In the genomic region with DNA sequence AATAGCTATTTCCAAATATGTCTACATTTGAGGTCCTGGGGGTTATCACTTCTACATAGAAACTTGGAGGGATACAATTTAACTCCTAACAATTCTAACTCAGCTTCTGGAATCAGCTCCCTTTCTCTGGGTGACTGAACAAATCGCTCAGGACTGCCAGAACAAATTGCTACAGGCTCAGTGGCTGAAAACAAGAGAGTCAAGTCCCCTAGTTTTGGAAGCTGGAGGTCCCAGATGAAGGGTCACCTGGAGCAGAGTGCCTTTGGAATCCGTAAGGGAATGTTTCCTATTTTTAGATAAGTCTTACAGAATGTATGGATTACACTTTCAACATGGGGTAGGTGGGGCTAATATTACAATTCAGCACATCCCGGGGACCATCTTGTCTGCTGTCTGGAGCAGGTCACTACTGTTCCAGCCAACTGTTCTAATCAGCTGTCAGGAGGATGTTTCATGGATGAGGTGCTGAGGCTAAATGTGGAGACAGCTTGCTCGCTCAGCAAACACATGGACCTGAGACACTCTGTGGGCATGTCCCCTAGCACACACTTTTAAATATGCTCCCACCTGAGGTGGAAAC, we compare ENCODE assay signal across 18 mouse cellular contexts.
DNase-seq lines count a peak whose midpoint lies in the region; ATAC-seq lines count a peak whose summit lies in the region.
"Had no signal": no experiment of that assay in that cellular context is flagged by ENCODE, and none has a peak within 500 bp of the region (broad histone marks: within the 10 kb centered on the region; RNA-seq: fewer than 3 reads in every experiment).

No protein-coding gene starts in this region.

- peaks cover 22% of the 10 kb centered on the region for H3K4me1 ChIP-seq in heart, embryonic 15.5 days (replicated peaks)
- H3K4me1 ChIP-seq in heart, embryonic 12.5 days (replicated peaks), result peaks cover 14% of the 10 kb centered on the region
- H3K4me1 ChIP-seq in limb, embryonic 10.5 days, result 0 out of 2 replicates have a peak, but pooled peaks cover 4% of the 10 kb centered on the region
- H3K4me1 ChIP-seq: stomach, embryonic 15.5 days had no signal

- DNase-seq in cerebellum, postnatal 10 days, result peak; percentile 57 to 61
- DNase-seq in cerebellum, postnatal 25 days, result no peak
- DNase-seq in left cerebral cortex, postnatal 4 days, result peak; percentile 40
- no peak for DNase-seq in left cerebral cortex, postnatal 10 days (ENCODE audit: extremely low spot score in 1 of 2, low spot score in 2 of 2)
- DNase-seq in limb, embryonic 10.5 days (ENCODE audit: low spot score), result peak; percentile 16
- DNase-seq in adrenal gland, adult (ENCODE audit: inconsistent age in 2 of 2, low spot score in 1 of 2), result no peak
- DNase-seq: adrenal gland, postnatal 10 days; cerebellum, adult 9-11 months; embryo, embryonic 11 days; gastrocnemius, adult 2 months; lung, adult 2 months; lung, postnatal 4 days; thymus, adult 2 months had no signal

- ATAC-seq in heart, embryonic 15.5 days (replicated peaks; ENCODE audit: insufficient number of reproducible peaks, insufficient read depth, low FRiP score, low read depth), result 0 out of 2 replicates have a peak, but pooled peaks have one; percentile 3
- no peak for ATAC-seq in heart, embryonic 12.5 days (ENCODE audit: insufficient number of reproducible peaks, low FRiP score)
- ATAC-seq: intestine, embryonic 15.5 days; Patski had no signal

- H3K9me3 ChIP-seq in heart, embryonic 15.5 days (replicated peaks), result no peaks in the 10 kb centered on the region
- no peaks in the 10 kb centered on the region for H3K9me3 ChIP-seq in heart, embryonic 12.5 days (replicated peaks)
- no peaks in the 10 kb centered on the region for H3K9me3 ChIP-seq in limb, embryonic 10.5 days (replicated peaks)
- H3K9me3 ChIP-seq: intestine, embryonic 15.5 days; stomach, embryonic 15.5 days had no signal

- H3K36me3 ChIP-seq in heart, embryonic 15.5 days, result no peaks in the 10 kb centered on the region
- H3K36me3 ChIP-seq in heart, embryonic 12.5 days, result no peaks in the 10 kb centered on the region
- H3K36me3 ChIP-seq in limb, embryonic 10.5 days, result no peaks in the 10 kb centered on the region
- H3K36me3 ChIP-seq: intestine, embryonic 15.5 days; stomach, embryonic 15.5 days had no signal

- H3K27me3 ChIP-seq in heart, embryonic 15.5 days, result no peaks in the 10 kb centered on the region
- no peaks in the 10 kb centered on the region for H3K27me3 ChIP-seq in heart, embryonic 12.5 days (replicated peaks)
- no peaks in the 10 kb centered on the region for H3K27me3 ChIP-seq in limb, embryonic 10.5 days (ENCODE audit: low read depth, poor library complexity, severe bottlenecking)
- H3K27me3 ChIP-seq: intestine, embryonic 15.5 days; Patski; stomach, embryonic 15.5 days had no signal

- 38% methylated on average over 4 of the region's 4 CpGs for WGBS in heart, embryonic 15.5 days
- WGBS in heart, embryonic 12.5 days, result 50% methylated on average over 4 of the region's 4 CpGs
- WGBS in limb, embryonic 10.5 days, result 88% methylated on average over 4 of the region's 4 CpGs

- H3K27ac ChIP-seq in heart, embryonic 15.5 days, result peak overlapping the region; percentile 4; the same call in 1 of the 2 replicates
- no peak overlapping the region for H3K27ac ChIP-seq in heart, embryonic 12.5 days (ENCODE audit: poor library complexity, severe bottlenecking)
- no peak overlapping the region for H3K27ac ChIP-seq in limb, embryonic 10.5 days
- H3K27ac ChIP-seq: gastrocnemius, adult 2 months; intestine, embryonic 15.5 days; stomach, embryonic 15.5 days had no signal

- no peak overlapping the region for H3K4me3 ChIP-seq in heart, embryonic 15.5 days
- no peak overlapping the region for H3K4me3 ChIP-seq in heart, embryonic 12.5 days
- H3K4me3 ChIP-seq in limb, embryonic 10.5 days, result no peak overlapping the region
- H3K4me3 ChIP-seq: gastrocnemius, adult 2 months; intestine, embryonic 15.5 days; stomach, embryonic 15.5 days had no signal

- no peak overlapping the region for H3K9ac ChIP-seq in heart, embryonic 15.5 days
- H3K9ac ChIP-seq in heart, embryonic 12.5 days, result no peak overlapping the region; the same call in 1 of the 2 replicates
- H3K9ac ChIP-seq: intestine, embryonic 15.5 days; stomach, embryonic 15.5 days had no signal

- no peak overlapping the region for H3K4me2 ChIP-seq in heart, embryonic 15.5 days
- H3K4me2 ChIP-seq in heart, embryonic 12.5 days, result no peak overlapping the region
- H3K4me2 ChIP-seq: intestine, embryonic 15.5 days; stomach, embryonic 15.5 days had no signal

- intact Hi-C loops in left cerebral cortex, postnatal 4 days (cut with DNase I), result no loop called here
- intact Hi-C loops in left cerebral cortex, postnatal 10 days (cut with DNase I), result no loop called here

Comparison
In these comparisons a context has a peak if more than half of its experiments do, and no peak if none do; other contexts are left out.
1. DNase-seq: peak in cerebellum, postnatal 10 days (2 of 2), left cerebral cortex, postnatal 4 days (single experiment) and limb, embryonic 10.5 days (single experiment); none in cerebellum, postnatal 25 days (0 of 2), left cerebral cortex, postnatal 10 days (0 of 2) and adrenal gland, adult (0 of 2).